Mouse (Mus musculus): ENCODE data around the gene Fkbp5. TPM values are rescaled to one million over a fixed set of nuclear protein-coding genes. Genes with fewer than 3 reads are reported as not detected.

Fkbp5 gene
- total and polyA plus RNA-seq, 3 experiments = 14.4 to 31.4 (median 22.6) TPM

GRCm38 (mm10) chr17:28512696-28513095 is 4.6 kb downstream of the Fkbp5 start:
- in situ Hi-C loops (cut with MboI; ENCODE audit: low pct_ligation_motif_present, low pct_unique_long_range_greater_than_20kb, low sequenced_read_pairs) = loop anchor here (25.0 kb wide), 1 partner anchor 300 kb away; the partner anchor contains the start of gene Def6
- Histone ChIP-seq H3K79me2 (replicated peaks; ENCODE audit: control insufficient read depth, extremely low read depth, insufficient read depth, poor library complexity, severe bottlenecking) (no peaks in the 10 kb centered on the region), H3K9me3 (replicated peaks; ENCODE audit: low read length) (peaks cover 3% of the 10 kb centered on the region), H3K4me3 (replicated peaks in 1 of 3; ENCODE audit: low read depth in 2 of 3, low read length in 2 of 3, poor library complexity in 1 of 3) (no peak overlapping the region), H3K4me2 (ENCODE audit: insufficient read depth, low read depth, poor library complexity, severe bottlenecking) (no peak overlapping the region), H3K36me3 (replicated peaks in 1 of 2; ENCODE audit: control insufficient read depth in 1 of 2, insufficient read depth in 1 of 2, low read length in 1 of 2) (no peaks in the 10 kb centered on the region), H3K9ac (ENCODE audit: insufficient read depth, low read depth) (no peak overlapping the region), H3K27ac (ENCODE audit: insufficient read depth, low read depth) (no peak overlapping the region), H3K27me3 (replicated peaks) (peaks cover 4% of the 10 kb centered on the region), H3K4me1 (ENCODE audit: control insufficient read depth in 1 of 2, insufficient read depth in 2 of 2) (peaks cover 20 to 72% of the 10 kb centered on the region in 2 experiments)
- no peak for TF ChIP-seq KAT2A (IDR thresholded peaks at IDR 0.05; ENCODE audit: insufficient replicate concordance, low read length)
- TF ChIP-seq UBTF (IDR thresholded peaks at IDR 0.05; ENCODE audit: low read depth, low read length) = no peak
- no peak for TF ChIP-seq USF2 (conservative IDR thresholded peaks at IDR 0.05; ENCODE audit: low read depth, low read length)
- TF ChIP-seq IRF4 (IDR thresholded peaks at IDR 0.05; ENCODE audit: low read depth, low read length) = no peak
- no peak for TF ChIP-seq POLR2A (IDR thresholded peaks at IDR 0.05; ENCODE audit: low read depth, low read length)
- TF ChIP-seq ETS1 (conservative IDR thresholded peaks at IDR 0.05; ENCODE audit: low read depth, low read length) = no peak
- no peak for TF ChIP-seq POLR2AphosphoS2 (IDR thresholded peaks at IDR 0.05; ENCODE audit: low read depth, low read length)
- TF ChIP-seq E2F4 (IDR thresholded peaks at IDR 0.05; ENCODE audit: insufficient replicate concordance, low read depth, low read length) = no peak
- TF ChIP-seq JUND (conservative IDR thresholded peaks at IDR 0.05; ENCODE audit: low read depth, low read length) = no peak
- TF ChIP-seq MAZ (IDR thresholded peaks at IDR 0.05; ENCODE audit: low read depth, low read length) = no peak
- TF ChIP-seq ZNF384 (IDR thresholded peaks at IDR 0.05; ENCODE audit: low read depth, low read length) = no peak
- no peak for TF ChIP-seq MYC (IDR thresholded peaks at IDR 0.05; ENCODE audit: low read depth, low read length)
- TF ChIP-seq USF1 (IDR thresholded peaks at IDR 0.05; ENCODE audit: low read depth, low read length) = no peak
- TF ChIP-seq NRF1 (IDR thresholded peaks at IDR 0.05; ENCODE audit: low read depth, low read length) = no peak
- TF ChIP-seq MAFK (IDR thresholded peaks at IDR 0.05; ENCODE audit: insufficient replicate concordance, low read length) = no peak
- TF ChIP-seq TBP (conservative IDR thresholded peaks at IDR 0.05; ENCODE audit: low read depth, low read length) = no peak
- DNase-seq (ENCODE audit: extremely low read depth) = no peak
- dilution Hi-C loops (cut with MboI; ENCODE audit: extremely low pct_ligation_motif_present, extremely low pct_unique_long_range_greater_than_20kb, low sequenced_read_pairs) = no loop called here

- dilution Hi-C loops (cut with MboI; ENCODE audit: extremely low pct_ligation_motif_present, extremely low pct_unique_long_range_greater_than_20kb, low sequenced_read_pairs) = no loop called here
- in situ Hi-C loops (cut with MboI; ENCODE audit: low pct_ligation_motif_present, low pct_unique_long_range_greater_than_20kb, low sequenced_read_pairs) = loop anchor here (25.0 kb wide), 1 partner anchor 300 kb away; the partner anchor contains the start of gene Def6
- Histone ChIP-seq H3K79me2 (replicated peaks; ENCODE audit: control insufficient read depth, extremely low read depth, insufficient read depth, poor library complexity, severe bottlenecking) (no peaks in the 10 kb centered on the region), H3K4me2 (ENCODE audit: insufficient read depth, low read depth, poor library complexity, severe bottlenecking) (no peak overlapping the region), H3K27ac (ENCODE audit: insufficient read depth, low read depth) (no peak overlapping the region), H3K36me3 (replicated peaks in 1 of 2; ENCODE audit: control insufficient read depth in 1 of 2, insufficient read depth in 1 of 2, low read length in 1 of 2) (no peaks in the 10 kb centered on the region), H3K4me3 (replicated peaks in 1 of 3; ENCODE audit: low read depth in 2 of 3, low read length in 2 of 3, poor library complexity in 1 of 3) (no peak overlapping the region), H3K27me3 (replicated peaks) (no peaks in the 10 kb centered on the region), H3K4me1 (ENCODE audit: control insufficient read depth in 1 of 2, insufficient read depth in 2 of 2) (peaks cover 20 to 65% of the 10 kb centered on the region in 2 experiments), H3K9ac (ENCODE audit: insufficient read depth, low read depth) (no peak overlapping the region), H3K9me3 (replicated peaks; ENCODE audit: low read length) (peaks cover 1% of the 10 kb centered on the region)
- DNase-seq (ENCODE audit: extremely low read depth) = no peak
- TF ChIP-seq ZNF384 (IDR thresholded peaks at IDR 0.05; ENCODE audit: low read depth, low read length) (peak; percentile 56), POLR2A (IDR thresholded peaks at IDR 0.05; ENCODE audit: low read depth, low read length) (no peak), NRF1 (IDR thresholded peaks at IDR 0.05; ENCODE audit: low read depth, low read length) (no peak), CHD1 (IDR thresholded peaks at IDR 0.05; ENCODE audit: low read depth, low read length) (no peak)
These were observed 5.4 kb downstream of the Fkbp5 start for GRCm38 (mm10) chr17:28511616-28512541.
